Mouse (Mus musculus): ENCODE results near the gene Uck2. TPM values are rescaled to one million over a fixed set of nuclear protein-coding genes. Genes with fewer than 3 reads are reported as not detected.
A peak's percentile ranks its signal among the peaks of the same experiment; 100 is the strongest.

The Uck2 gene
- polyA plus RNA-seq (2014; fragmentation: Nextera tagmentation; extraction: Ambion mirVana), result 98.3 and 98.8 TPM in 2 replicates

DNA sequence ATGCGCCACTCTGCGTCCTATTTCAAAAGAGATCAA is at the start of gene Uck2:
Gene Uck2, minus strand, starts transcription at position 1 of the 36 bp plus-strand sequence.
- Histone ChIP-seq H3K36me3 (ENCODE audit: insufficient read depth) (peaks cover 3% of the 10 kb centered on the region; the same call in 1 of the 2 replicates), H3K4me3 (ENCODE audit: low read depth, low read length) (peak within 1 kb of the TSS; percentile 87), H3K4me1 (ENCODE audit: insufficient read depth) (peaks cover 5% of the 10 kb centered on the region; the same call in 1 of the 2 replicates), H3K9ac (peak within 1 kb of the TSS; percentile 86), H3K9me3 (ENCODE audit: low read depth, low read length) (no peaks in the 10 kb centered on the region), H3K27me3 (ENCODE audit: insufficient read depth, low read length) (no peaks in the 10 kb centered on the region; the same call in 1 of the 2 replicates), H3K27ac (ENCODE audit: low read depth) (peak within 1 kb of the TSS; percentile 98), H3K4me2 (peak within 1 kb of the TSS; percentile 78)
- ATAC-seq (ENCODE audit: insufficient read depth) (no peak), DNase-seq (no peak)
- WGBS, result 0% methylated on average over 2 of the region's 2 CpGs
- TF ChIP-seq CTCF (IDR thresholded peaks at IDR 0.05; ENCODE audit: low read depth), result no peak

- no peak overlapping the region for H3K4me3 ChIP-seq (ENCODE audit: low read depth, low read length)
- TF ChIP-seq CTCF (IDR thresholded peaks at IDR 0.05; ENCODE audit: low read depth), result no peak
- H3K36me3 ChIP-seq (ENCODE audit: insufficient read depth), result peaks cover 59% of the 10 kb centered on the region
- no peaks in the 10 kb centered on the region for H3K9me3 ChIP-seq (ENCODE audit: low read depth, low read length)
- no peak for ATAC-seq (ENCODE audit: insufficient read depth)
- no peaks in the 10 kb centered on the region for H3K27me3 ChIP-seq (ENCODE audit: insufficient read depth, low read length)
- DNase-seq, result no peak
- no peak overlapping the region for H3K9ac ChIP-seq
- no peak overlapping the region for H3K27ac ChIP-seq (ENCODE audit: low read depth)
- 90% methylated on average over 8 of the region's 8 CpGs for WGBS
- H3K4me2 ChIP-seq, result no peak overlapping the region
- H3K4me1 ChIP-seq (ENCODE audit: insufficient read depth), result no peaks in the 10 kb centered on the region
Measured at GRCm38 (mm10) chr1:167331106-167331505, 46.0 kb upstream of the Uck2 start.

DNA sequence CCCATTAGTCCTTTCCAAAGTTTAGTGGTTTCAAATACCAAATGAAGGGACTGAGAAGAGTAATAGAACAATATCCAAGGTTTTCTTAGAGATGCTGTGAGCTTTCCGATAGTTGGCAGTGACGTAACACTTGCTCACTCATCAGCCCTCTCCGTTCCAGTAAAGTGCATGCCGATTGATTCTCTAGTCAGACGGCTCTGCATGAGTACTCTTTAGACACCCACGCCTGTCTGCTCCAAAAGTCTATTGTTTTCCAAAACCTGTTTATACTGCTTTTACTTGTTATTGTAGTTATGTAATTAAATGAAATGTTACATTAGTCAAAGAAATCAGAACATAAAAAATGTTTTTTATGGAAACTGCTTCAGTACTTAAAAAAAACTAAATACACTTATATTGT is 43.7 kb upstream of the Uck2 start:
- H3K4me2 ChIP-seq, result no peak overlapping the region
- no peaks in the 10 kb centered on the region for H3K9me3 ChIP-seq (ENCODE audit: low read depth, low read length)
- H3K9ac ChIP-seq, result no peak overlapping the region
- H3K27ac ChIP-seq (ENCODE audit: low read depth), result no peak overlapping the region
- no peak for ATAC-seq (ENCODE audit: insufficient read depth)
- H3K4me1 ChIP-seq (ENCODE audit: insufficient read depth), result no peaks in the 10 kb centered on the region
- peaks cover 69% of the 10 kb centered on the region for H3K36me3 ChIP-seq (ENCODE audit: insufficient read depth)
- H3K4me3 ChIP-seq (ENCODE audit: low read depth, low read length), result no peak overlapping the region
- no peaks in the 10 kb centered on the region for H3K27me3 ChIP-seq (ENCODE audit: insufficient read depth, low read length)
- 85% methylated on average over 6 of the region's 6 CpGs for WGBS
- no peak for TF ChIP-seq CTCF (IDR thresholded peaks at IDR 0.05; ENCODE audit: low read depth)
- no peak for DNase-seq

- H3K36me3 ChIP-seq (ENCODE audit: insufficient read depth), result peaks cover 76% of the 10 kb centered on the region
- ATAC-seq (ENCODE audit: insufficient read depth), result no peak
Measured at GRCm38 (mm10) chr1:167321691-167322090, 36.6 kb upstream of the Uck2 start.

GRCm38 (mm10) chr1:167313220-167313619 is 28.1 kb upstream of the Uck2 start:
- 88% methylated on average over 4 of the region's 4 CpGs for WGBS
- Histone ChIP-seq H3K36me3 (ENCODE audit: insufficient read depth) (peaks cover 32% of the 10 kb centered on the region), H3K4me1 (ENCODE audit: insufficient read depth) (peaks cover 5% of the 10 kb centered on the region; the same call in 1 of the 2 replicates), H3K9ac (no peak overlapping the region), H3K4me3 (ENCODE audit: low read depth, low read length) (no peak overlapping the region), H3K27ac (ENCODE audit: low read depth) (no peak overlapping the region), H3K27me3 (ENCODE audit: insufficient read depth, low read length) (no peaks in the 10 kb centered on the region), H3K9me3 (ENCODE audit: low read depth, low read length) (no peaks in the 10 kb centered on the region), H3K4me2 (no peak overlapping the region)
- TF ChIP-seq CTCF (IDR thresholded peaks at IDR 0.05; ENCODE audit: low read depth), result no peak
- DNase-seq, result no peak
- no peak for ATAC-seq (ENCODE audit: insufficient read depth)

More at GRCm38 (mm10) chr1:167321691-167322090, 36.6 kb upstream of the Uck2 start:
- H3K4me3 ChIP-seq (ENCODE audit: low read depth, low read length), result no peak overlapping the region
- no peak for TF ChIP-seq CTCF (IDR thresholded peaks at IDR 0.05; ENCODE audit: low read depth)
- H3K27me3 ChIP-seq (ENCODE audit: insufficient read depth, low read length), result no peaks in the 10 kb centered on the region
- no peaks in the 10 kb centered on the region for H3K4me1 ChIP-seq (ENCODE audit: insufficient read depth)
- no peak overlapping the region for H3K4me2 ChIP-seq
- no peak overlapping the region for H3K27ac ChIP-seq (ENCODE audit: low read depth)
- WGBS, result 94% methylated on average over 6 of the region's 6 CpGs
- DNase-seq, result no peak
- H3K9ac ChIP-seq, result no peak overlapping the region
- H3K9me3 ChIP-seq (ENCODE audit: low read depth, low read length), result no peaks in the 10 kb centered on the region

GRCm38 (mm10) chr1:167312367-167312766 is 27.2 kb upstream of the Uck2 start:
- no peaks in the 10 kb centered on the region for H3K9me3 ChIP-seq (ENCODE audit: low read depth, low read length)
- no peaks in the 10 kb centered on the region for H3K27me3 ChIP-seq (ENCODE audit: insufficient read depth, low read length)
- no peak overlapping the region for H3K4me2 ChIP-seq
- H3K36me3 ChIP-seq (ENCODE audit: insufficient read depth), result peaks cover 28% of the 10 kb centered on the region
- DNase-seq, result no peak
- ATAC-seq (ENCODE audit: insufficient read depth), result no peak
- no peak overlapping the region for H3K27ac ChIP-seq (ENCODE audit: low read depth)
- no peak for TF ChIP-seq CTCF (IDR thresholded peaks at IDR 0.05; ENCODE audit: low read depth)
- peaks cover 5% of the 10 kb centered on the region; the same call in 1 of the 2 replicates for H3K4me1 ChIP-seq (ENCODE audit: insufficient read depth)
- H3K9ac ChIP-seq, result no peak overlapping the region
- no peak overlapping the region for H3K4me3 ChIP-seq (ENCODE audit: low read depth, low read length)

GRCm38 (mm10) chr1:167308261-167309054 is 23.3 kb upstream of the Uck2 start, which contains the start of gene Tmco1:
Gene Tmco1 (plus strand): TSS chr1:167308378.
- H3K4me1 ChIP-seq (ENCODE audit: insufficient read depth), result peaks cover 5% of the 10 kb centered on the region; the same call in 1 of the 2 replicates
- peak within 1 kb of the TSS; percentile 83 for H3K4me2 ChIP-seq
- peak; percentile 97 for ATAC-seq (ENCODE audit: insufficient read depth)
- peak within 1 kb of the TSS; percentile 96 for H3K9ac ChIP-seq
- H3K27ac ChIP-seq (ENCODE audit: low read depth), result peak within 1 kb of the TSS; percentile 92
- no peaks in the 10 kb centered on the region for H3K9me3 ChIP-seq (ENCODE audit: low read depth, low read length)
- H3K27me3 ChIP-seq (ENCODE audit: insufficient read depth, low read length), result no peaks in the 10 kb centered on the region
- WGBS, result under 1% methylated on average over 82 of the region's 82 CpGs
- H3K36me3 ChIP-seq (ENCODE audit: insufficient read depth), result 0 out of 2 replicates have a peak, but pooled peaks cover 8% of the 10 kb centered on the region
- peak; percentile 99 for DNase-seq
- H3K4me3 ChIP-seq (ENCODE audit: low read depth, low read length), result peak within 1 kb of the TSS; percentile 82
- no peak for TF ChIP-seq CTCF (IDR thresholded peaks at IDR 0.05; ENCODE audit: low read depth)
